In genomic region chr10:81377793-81378552, GRCm38 (mm10) we compare ENCODE assay signal across 7 mouse cellular contexts. TPM values are rescaled to one million over a fixed set of nuclear protein-coding genes. Genes with fewer than 3 reads are reported as not detected.
A peak's percentile ranks its signal among the peaks of the same experiment; 100 is the strongest.
DNase-seq lines count a peak whose midpoint lies in the region; ATAC-seq lines count a peak whose summit lies in the region.

Gene Fzr1, minus strand, starts transcription at chr10:81378516.

- peaks cover 37% of the 10 kb centered on the region for H3K4me1 ChIP-seq in embryonic facial prominence, embryonic 13.5 days
- H3K4me1 ChIP-seq in heart, embryonic 15.5 days (replicated peaks) = peaks cover 39% of the 10 kb centered on the region
- peaks cover 20% of the 10 kb centered on the region for H3K4me1 ChIP-seq in neural tube, embryonic 12.5 days

- no peak for DNase-seq in thymus, postnatal 0 days (ENCODE audit: low spot score)
- no peak for DNase-seq in thymus, adult 18-20 months
- no peak for DNase-seq in left cerebral cortex, postnatal 36 days (ENCODE audit: low spot score in 2 of 2)
- DNase-seq in embryo, embryonic 9.5 days (ENCODE audit: extremely low spot score) = no peak

- ATAC-seq in embryonic facial prominence, embryonic 13.5 days (ENCODE audit: insufficient number of reproducible peaks, insufficient read depth, low FRiP score, low TSS enrichment, low read depth) = peak; percentile 21; the same call in 1 of the 2 replicates
- 0 out of 2 replicates have a peak, but pooled peaks have one; percentile 8 for ATAC-seq in heart, embryonic 15.5 days (replicated peaks; ENCODE audit: insufficient number of reproducible peaks, insufficient read depth, low FRiP score, low read depth)
- peak; percentile 69 for ATAC-seq in neural tube, embryonic 12.5 days (ENCODE audit: low FRiP score, low read depth)

- intact Hi-C loops in left cerebral cortex, postnatal 36 days (cut with DNase I) = no loop called here

- WGBS in embryonic facial prominence, embryonic 13.5 days = under 1% methylated on average over 53 of the region's 59 CpGs
- WGBS in heart, embryonic 15.5 days = 1% methylated on average over 48 of the region's 59 CpGs
- 2% methylated on average over 49 of the region's 59 CpGs for WGBS in neural tube, embryonic 12.5 days

- H3K9me3 ChIP-seq in embryonic facial prominence, embryonic 13.5 days = no peaks in the 10 kb centered on the region
- no peaks in the 10 kb centered on the region for H3K9me3 ChIP-seq in heart, embryonic 15.5 days (replicated peaks)
- H3K9me3 ChIP-seq in neural tube, embryonic 12.5 days = no peaks in the 10 kb centered on the region

- no peaks in the 10 kb centered on the region for H3K27me3 ChIP-seq in embryonic facial prominence, embryonic 13.5 days
- H3K27me3 ChIP-seq in heart, embryonic 15.5 days = no peaks in the 10 kb centered on the region
- 0 out of 2 replicates have a peak, but pooled peaks cover 3% of the 10 kb centered on the region for H3K27me3 ChIP-seq in neural tube, embryonic 12.5 days (replicated peaks)

- peak within 1 kb of the TSS; percentile 85 for H3K27ac ChIP-seq in embryonic facial prominence, embryonic 13.5 days
- peak within 1 kb of the TSS; percentile 77 for H3K27ac ChIP-seq in heart, embryonic 15.5 days
- H3K27ac ChIP-seq in neural tube, embryonic 12.5 days = peak within 1 kb of the TSS; percentile 53

- H3K4me3 ChIP-seq in embryonic facial prominence, embryonic 13.5 days = peak within 1 kb of the TSS; percentile 79
- H3K4me3 ChIP-seq in heart, embryonic 15.5 days = peak within 1 kb of the TSS; percentile 93
- H3K4me3 ChIP-seq in neural tube, embryonic 12.5 days = peak within 1 kb of the TSS; percentile 85

- H3K4me2 ChIP-seq in embryonic facial prominence, embryonic 13.5 days = peak within 1 kb of the TSS; percentile 88
- peak within 1 kb of the TSS; percentile 89 for H3K4me2 ChIP-seq in heart, embryonic 15.5 days
- H3K4me2 ChIP-seq in neural tube, embryonic 12.5 days (replicated peaks) = peak within 1 kb of the TSS; percentile 84

- H3K9ac ChIP-seq in embryonic facial prominence, embryonic 13.5 days = peak within 1 kb of the TSS; percentile 95
- peak within 1 kb of the TSS; percentile 98 for H3K9ac ChIP-seq in heart, embryonic 15.5 days
- H3K9ac ChIP-seq in neural tube, embryonic 12.5 days = peak within 1 kb of the TSS; percentile 92

- peaks cover 29% of the 10 kb centered on the region for H3K36me3 ChIP-seq in embryonic facial prominence, embryonic 13.5 days
- H3K36me3 ChIP-seq in heart, embryonic 15.5 days = peaks cover 21% of the 10 kb centered on the region; the same call in 1 of the 2 replicates
- H3K36me3 ChIP-seq in neural tube, embryonic 12.5 days = peaks cover 21% of the 10 kb centered on the region

RNA-seq across cellular contexts. Expression of gene Fzr1, which starts in this region (rescaled TPM):
- polyA plus RNA-seq in thymus, postnatal 0 days (2015; fragmentation: Nextera tagmentation; extraction: Ambion mirVana) = 87.1 and 96.9 TPM in 2 replicates
- 102 and 119 TPM in 2 replicates for polyA plus RNA-seq in embryonic facial prominence, embryonic 13.5 days (2015; fragmentation: Nextera tagmentation; extraction: Ambion mirVana)
- polyA plus RNA-seq in heart, embryonic 15.5 days (2015; fragmentation: Nextera tagmentation; extraction: Ambion mirVana) = 66.5 and 84.1 TPM in 2 replicates
- total RNA-seq in left cerebral cortex, postnatal 36 days (2021) = 10 to 100 TPM; 67.8 to 72.2 TPM
- polyA plus RNA-seq in neural tube, embryonic 12.5 days (2016; fragmentation: Nextera tagmentation; extraction: Ambion mirVana) = 136 and 138 TPM in 2 replicates

Comparison
In these comparisons a context has a peak if more than half of its experiments do, and no peak if none do; other contexts are left out.
1. ATAC-seq: peak in every context shown above with its lines; median percentile 69 in neural tube, embryonic 12.5 days; 21 in embryonic facial prominence, embryonic 13.5 days; 8 in heart, embryonic 15.5 days.